Mouse (Mus musculus): ENCODE data around the gene Tspan15. TPM values are rescaled to one million over a fixed set of nuclear protein-coding genes. Genes with fewer than 3 reads are reported as not detected.

Tspan15 gene
- polyA plus RNA-seq, 1 experiment: 13.7 TPM

DNA sequence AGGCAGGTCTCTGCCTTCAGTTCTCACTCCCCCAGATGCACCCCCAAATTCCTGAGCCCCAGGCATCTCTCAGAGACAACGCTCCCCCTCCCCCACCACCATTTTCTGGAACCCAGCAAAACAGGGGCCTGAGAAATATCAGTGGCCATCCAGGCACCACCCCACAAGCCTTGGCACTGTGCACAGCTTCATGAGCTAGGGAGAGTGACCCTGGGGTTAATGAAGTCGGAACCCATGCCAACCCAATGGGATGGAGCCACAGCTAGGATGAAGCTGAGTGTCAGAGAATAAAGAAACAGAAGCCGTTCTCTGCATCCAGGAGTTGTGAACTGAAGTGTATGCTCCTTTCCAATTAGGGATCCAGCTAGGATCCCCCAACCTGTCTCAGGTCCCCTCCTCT, 16.1 kb upstream of the Tspan15 start:
- 87% methylated on average over 3 of the region's 3 CpGs for WGBS
- no peaks in the 10 kb centered on the region for H3K27me3 ChIP-seq (ENCODE audit: control insufficient read depth, insufficient read depth, low read length)
- no peak overlapping the region for H3K4me3 ChIP-seq (ENCODE audit: control insufficient read depth, insufficient read depth, low read length)
- no peaks in the 10 kb centered on the region for H3K36me3 ChIP-seq (ENCODE audit: control insufficient read depth, insufficient read depth, low read length)
- DNase-seq: no peak
- no peak for TF ChIP-seq CTCF (IDR thresholded peaks at IDR 0.05; ENCODE audit: borderline replicate concordance, control insufficient read depth, extremely low read depth, insufficient read depth, low read length, poor library complexity)
- no peak for TF ChIP-seq POLR2A (IDR thresholded peaks at IDR 0.05; ENCODE audit: control insufficient read depth, extremely low read depth, insufficient read depth, low read length, poor library complexity)
- no peak overlapping the region for H3K27ac ChIP-seq (ENCODE audit: control insufficient read depth, insufficient read depth, low read length)
- peaks cover 10% of the 10 kb centered on the region; the same call in 1 of the 2 replicates for H3K4me1 ChIP-seq (replicated peaks; ENCODE audit: control insufficient read depth, insufficient read depth, low read length)

DNA sequence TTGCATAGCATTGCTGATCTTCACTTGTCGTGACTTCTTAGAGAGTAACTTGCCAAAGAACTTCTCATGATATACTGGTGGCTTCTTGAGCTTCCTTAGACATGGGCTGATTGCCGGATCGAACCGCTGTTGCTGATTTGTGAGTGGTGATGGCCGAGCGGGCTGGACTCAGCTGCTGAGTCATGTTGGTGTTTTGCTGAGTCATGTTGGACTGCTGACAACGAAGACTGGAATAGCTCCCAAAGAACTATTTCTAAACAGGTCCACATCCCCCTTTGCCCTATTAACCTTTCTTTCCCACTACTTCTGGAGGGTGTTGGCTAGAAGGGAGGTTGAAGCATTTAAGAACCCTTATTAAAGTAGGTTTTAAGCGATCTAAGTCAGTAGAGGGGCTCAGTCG, 13.0 kb upstream of the Tspan15 start:
- H3K27me3 ChIP-seq (ENCODE audit: control insufficient read depth, insufficient read depth, low read length): no peaks in the 10 kb centered on the region
- 93% methylated on average over 9 of the region's 9 CpGs for WGBS
- H3K36me3 ChIP-seq (ENCODE audit: control insufficient read depth, insufficient read depth, low read length): no peaks in the 10 kb centered on the region
- peaks cover 10% of the 10 kb centered on the region; the same call in 1 of the 2 replicates for H3K4me1 ChIP-seq (replicated peaks; ENCODE audit: control insufficient read depth, insufficient read depth, low read length)
- TF ChIP-seq CTCF (IDR thresholded peaks at IDR 0.05; ENCODE audit: borderline replicate concordance, control insufficient read depth, extremely low read depth, insufficient read depth, low read length, poor library complexity) (no peak), POLR2A (IDR thresholded peaks at IDR 0.05; ENCODE audit: control insufficient read depth, extremely low read depth, insufficient read depth, low read length, poor library complexity) (no peak)
- no peak for DNase-seq
- H3K4me3 ChIP-seq (ENCODE audit: control insufficient read depth, insufficient read depth, low read length): no peak overlapping the region
- H3K27ac ChIP-seq (ENCODE audit: control insufficient read depth, insufficient read depth, low read length): no peak overlapping the region

DNA sequence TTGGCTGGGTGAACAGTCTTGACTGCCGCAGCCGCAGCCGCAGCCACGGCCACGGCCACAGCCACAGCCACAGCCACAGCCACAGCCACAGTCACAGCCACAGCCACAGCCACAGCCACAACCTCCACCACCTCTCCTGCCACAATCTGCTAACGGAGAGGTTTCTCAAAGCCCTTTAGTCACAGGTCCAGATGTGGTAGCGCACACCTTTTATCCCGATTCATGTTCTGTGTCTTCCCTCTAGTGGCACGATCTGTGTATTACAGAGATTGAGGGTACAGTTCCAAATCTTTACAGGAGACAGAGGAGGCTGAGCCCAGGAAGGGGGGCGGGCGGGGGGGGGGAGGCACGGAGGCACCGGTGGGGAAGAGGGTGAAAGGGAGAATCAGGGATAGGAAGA, 11.8 kb upstream of the Tspan15 start:
- H3K4me3 ChIP-seq (ENCODE audit: control insufficient read depth, insufficient read depth, low read length): no peak overlapping the region
- peaks cover 7% of the 10 kb centered on the region; the same call in 1 of the 2 replicates for H3K4me1 ChIP-seq (replicated peaks; ENCODE audit: control insufficient read depth, insufficient read depth, low read length)
- peak; percentile 61 for DNase-seq
- WGBS: 61% methylated on average over 13 of the region's 13 CpGs
- TF ChIP-seq POLR2A (IDR thresholded peaks at IDR 0.05; ENCODE audit: control insufficient read depth, extremely low read depth, insufficient read depth, low read length, poor library complexity): no peak
- no peaks in the 10 kb centered on the region for H3K36me3 ChIP-seq (ENCODE audit: control insufficient read depth, insufficient read depth, low read length)
- H3K27ac ChIP-seq (ENCODE audit: control insufficient read depth, insufficient read depth, low read length): no peak overlapping the region
- no peaks in the 10 kb centered on the region for H3K27me3 ChIP-seq (ENCODE audit: control insufficient read depth, insufficient read depth, low read length)

DNA sequence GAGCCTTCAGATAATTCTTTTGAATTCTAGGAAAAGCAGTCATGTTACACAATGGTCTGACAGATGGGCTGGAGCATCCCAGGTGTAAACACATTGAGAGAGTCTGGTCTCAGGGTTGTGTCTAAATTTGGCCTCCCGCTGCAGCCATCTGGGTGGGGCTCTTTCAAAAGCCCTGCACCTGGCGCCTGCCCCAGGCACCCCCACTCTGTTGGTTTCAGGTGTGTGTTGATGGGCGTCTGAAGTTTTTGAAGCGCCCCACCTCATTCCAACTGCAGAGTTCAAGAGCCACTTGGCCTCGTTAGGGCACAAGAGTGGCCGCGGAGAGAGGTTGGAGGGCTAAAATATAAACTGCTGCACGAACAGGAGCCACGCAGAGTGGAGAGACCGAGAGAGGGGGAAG, 11.3 kb upstream of the Tspan15 start:
- H3K4me3 ChIP-seq (ENCODE audit: control insufficient read depth, insufficient read depth, low read length): no peak overlapping the region
- H3K27ac ChIP-seq (ENCODE audit: control insufficient read depth, insufficient read depth, low read length): no peak overlapping the region
- TF ChIP-seq CTCF (IDR thresholded peaks at IDR 0.05; ENCODE audit: borderline replicate concordance, control insufficient read depth, extremely low read depth, insufficient read depth, low read length, poor library complexity): no peak
- no peak for TF ChIP-seq POLR2A (IDR thresholded peaks at IDR 0.05; ENCODE audit: control insufficient read depth, extremely low read depth, insufficient read depth, low read length, poor library complexity)
- WGBS: 82% methylated on average over 10 of the region's 10 CpGs
- no peak for DNase-seq
- H3K36me3 ChIP-seq (ENCODE audit: control insufficient read depth, insufficient read depth, low read length): no peaks in the 10 kb centered on the region
- peaks cover 3% of the 10 kb centered on the region; the same call in 1 of the 2 replicates for H3K4me1 ChIP-seq (replicated peaks; ENCODE audit: control insufficient read depth, insufficient read depth, low read length)
- H3K27me3 ChIP-seq (ENCODE audit: control insufficient read depth, insufficient read depth, low read length): no peaks in the 10 kb centered on the region

DNA sequence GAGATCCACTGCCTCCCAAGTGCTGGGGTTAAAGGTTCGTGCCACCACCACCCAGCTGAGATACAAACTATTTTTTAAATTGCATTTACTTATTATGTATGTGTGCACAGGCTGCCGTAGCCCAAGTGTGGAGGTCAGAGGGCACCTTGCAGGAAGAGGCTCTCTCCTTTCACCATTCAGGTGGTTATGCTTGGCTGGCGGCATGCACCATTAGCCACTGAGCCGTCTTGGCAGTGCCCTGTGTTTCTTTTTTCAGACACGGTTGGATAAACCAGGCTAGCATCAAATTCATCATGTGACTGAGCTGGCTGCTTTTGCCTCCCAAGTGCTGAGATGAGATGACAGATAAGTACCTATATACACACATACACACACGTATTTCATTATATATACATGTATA, 8.2 kb upstream of the Tspan15 start:
- Histone ChIP-seq H3K4me3 (ENCODE audit: control insufficient read depth, insufficient read depth, low read length) (no peak overlapping the region), H3K27me3 (ENCODE audit: control insufficient read depth, insufficient read depth, low read length) (no peaks in the 10 kb centered on the region), H3K27ac (ENCODE audit: control insufficient read depth, insufficient read depth, low read length) (no peak overlapping the region), H3K36me3 (ENCODE audit: control insufficient read depth, insufficient read depth, low read length) (no peaks in the 10 kb centered on the region), H3K4me1 (replicated peaks; ENCODE audit: control insufficient read depth, insufficient read depth, low read length) (peaks cover 3% of the 10 kb centered on the region; the same call in 1 of the 2 replicates)
- TF ChIP-seq CTCF (IDR thresholded peaks at IDR 0.05; ENCODE audit: borderline replicate concordance, control insufficient read depth, extremely low read depth, insufficient read depth, low read length, poor library complexity) (no peak), POLR2A (IDR thresholded peaks at IDR 0.05; ENCODE audit: control insufficient read depth, extremely low read depth, insufficient read depth, low read length, poor library complexity) (no peak)
- WGBS: 83% methylated on average over 6 of the region's 6 CpGs
- DNase-seq: no peak

DNA sequence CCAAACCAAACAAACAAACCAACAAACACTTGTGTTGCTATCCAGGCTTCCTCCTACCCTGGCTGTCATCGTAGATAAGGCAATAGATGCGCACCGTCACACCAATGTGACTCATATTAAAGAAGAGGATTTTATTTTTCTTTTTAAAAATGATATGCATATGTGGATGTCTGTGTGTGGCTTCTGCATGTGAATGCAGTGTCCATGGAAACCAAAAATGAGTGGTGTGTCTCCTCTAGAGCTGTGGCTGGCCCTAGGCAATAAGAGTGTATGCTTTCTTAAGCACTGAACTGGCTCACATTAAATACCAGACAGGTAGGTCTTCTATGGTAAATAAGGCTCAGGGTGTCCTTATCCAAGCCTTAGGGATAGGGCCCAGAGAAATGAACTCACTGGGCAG, 7.6 kb upstream of the Tspan15 start:
- Histone ChIP-seq H3K4me1 (replicated peaks; ENCODE audit: control insufficient read depth, insufficient read depth, low read length) (peaks cover 3% of the 10 kb centered on the region; the same call in 1 of the 2 replicates), H3K4me3 (ENCODE audit: control insufficient read depth, insufficient read depth, low read length) (no peak overlapping the region), H3K27ac (ENCODE audit: control insufficient read depth, insufficient read depth, low read length) (no peak overlapping the region), H3K27me3 (ENCODE audit: control insufficient read depth, insufficient read depth, low read length) (no peaks in the 10 kb centered on the region), H3K36me3 (ENCODE audit: control insufficient read depth, insufficient read depth, low read length) (no peaks in the 10 kb centered on the region)
- no peak for DNase-seq
- TF ChIP-seq POLR2A (IDR thresholded peaks at IDR 0.05; ENCODE audit: control insufficient read depth, extremely low read depth, insufficient read depth, low read length, poor library complexity) (no peak), CTCF (IDR thresholded peaks at IDR 0.05; ENCODE audit: borderline replicate concordance, control insufficient read depth, extremely low read depth, insufficient read depth, low read length, poor library complexity) (no peak)
- WGBS: 99% methylated on average over 3 of the region's 3 CpGs

DNA sequence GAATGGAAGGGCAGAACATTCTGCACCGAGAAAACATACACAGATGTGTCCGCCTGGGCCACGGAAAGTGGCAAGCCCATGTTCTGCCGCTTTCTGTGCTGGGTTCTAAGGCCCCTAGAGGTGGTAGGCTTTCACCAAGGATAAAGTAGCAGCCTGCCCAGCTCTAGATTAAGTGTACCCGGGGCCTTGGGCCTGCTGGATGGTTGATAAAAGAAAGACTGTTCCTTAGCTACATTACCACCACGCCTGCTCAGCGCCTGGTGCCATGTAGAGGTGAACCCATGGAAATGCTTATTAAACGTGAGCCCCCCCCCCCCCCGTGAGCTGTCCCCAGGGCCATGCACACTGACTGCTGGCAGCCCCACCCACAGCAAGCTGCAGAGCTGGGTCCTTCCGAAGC, 6.2 kb upstream of the Tspan15 start:
- Histone ChIP-seq H3K4me3 (ENCODE audit: control insufficient read depth, insufficient read depth, low read length) (no peak overlapping the region), H3K27me3 (ENCODE audit: control insufficient read depth, insufficient read depth, low read length) (no peaks in the 10 kb centered on the region), H3K4me1 (replicated peaks; ENCODE audit: control insufficient read depth, insufficient read depth, low read length) (no peaks in the 10 kb centered on the region), H3K27ac (ENCODE audit: control insufficient read depth, insufficient read depth, low read length) (no peak overlapping the region), H3K36me3 (ENCODE audit: control insufficient read depth, insufficient read depth, low read length) (no peaks in the 10 kb centered on the region)
- TF ChIP-seq POLR2A (IDR thresholded peaks at IDR 0.05; ENCODE audit: control insufficient read depth, extremely low read depth, insufficient read depth, low read length, poor library complexity): no peak
- TF ChIP-seq CTCF (IDR thresholded peaks at IDR 0.05; ENCODE audit: borderline replicate concordance, control insufficient read depth, extremely low read depth, insufficient read depth, low read length, poor library complexity): no peak
- DNase-seq: no peak
- 88% methylated on average over 10 of the region's 10 CpGs for whole genome bisulfite sequencing

All from thymus, adult 2 months (tissue).